Mouse (Mus musculus) small intestine, adult 2 months (tissue): ENCODE measurements around the gene Cidec.

Experiments
- CTCF ChIP-seq: fragments of 200-500 bp; IDR thresholded peaks from 2 replicates; pipeline ENCODE4 v1.5.1; 2012; ENCODE audit warnings: low read depth, mild to moderate bottlenecking, control low read depth, inconsistent platforms, low read length, moderate library complexity, mixed read lengths; ENCODE audit not compliant: insufficient replicate concordance, insufficient read length; ENCODE audit errors: extremely low read depth
- POLR2A ChIP-seq: fragments of 200-500 bp; IDR thresholded peaks from 2 replicates; pipeline ENCODE4 v1.6.1; 2012; ENCODE audit warnings: low read depth, mild to moderate bottlenecking, control low read depth, inconsistent platforms, low read length, moderate library complexity

DNA sequence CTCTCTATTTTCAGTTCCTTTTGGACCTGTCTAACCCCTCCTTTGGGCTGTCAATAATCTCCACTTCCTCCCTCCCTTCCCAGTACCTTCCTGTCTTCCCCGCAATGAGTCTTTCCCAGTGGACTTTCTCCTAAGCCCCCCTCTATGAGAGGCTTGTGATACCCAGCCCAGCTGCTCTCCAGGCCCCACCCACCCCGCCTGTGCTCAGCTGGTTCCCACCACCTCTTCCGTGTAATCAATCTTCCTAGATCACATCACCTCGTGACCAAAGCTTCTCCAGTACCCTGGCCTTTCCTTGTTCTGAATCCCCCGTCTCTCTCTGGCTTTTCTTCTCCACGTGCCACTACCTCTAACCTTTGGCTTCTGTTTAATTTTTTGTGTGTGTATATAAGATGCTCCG lies 41.8 kb upstream of the Cidec start:
- no peak for TF ChIP-seq POLR2A
- no peak for TF ChIP-seq CTCF
